Mouse (Mus musculus) central nervous system, embryonic 14 days (tissue): ENCODE measurements around the gene Ndufaf8. TPM values are rescaled to one million over a fixed set of nuclear protein-coding genes. Genes with fewer than 3 reads are reported as not detected.

Source experiments
- polyA plus RNA-seq: library from polyadenylated mRNA; depleted of rRNA; stranded (reverse); fragments of >200 nt; gene quantifications from 2 replicates; pipeline ENCODE4 v1.2.3, GENCODE M21; 2012; rRNA removed

The Ndufaf8 gene
- polyA plus RNA-seq: 34.6 and 38.9 TPM in 2 replicates

GRCm38 (mm10) chr11:120098588-120099511 is at the start of gene Ndufaf8, which contains the start of gene Tepsin:
TSS of gene Ndufaf8 (plus strand) at chr11:120098928.
TSS of gene Tepsin (minus strand) at chr11:120098731.

GRCm38 (mm10) chr11:120086702-120087152 is 12.0 kb upstream of the Ndufaf8 start, which contains the start of gene Cep131:
TSS of gene Cep131 (minus strand) at chr11:120086827.

Other genes with a start within 250 kb of the Ndufaf8 start
- 58.0 and 59.7 TPM in 2 replicates for gene Chmp6, start 185.5 kb upstream of the Ndufaf8 start, polyA plus RNA-seq
- gene Baiap2, start 156.2 kb upstream of the Ndufaf8 start, polyA plus RNA-seq: 22.5 and 23.5 TPM in 2 replicates
- gene Aatk, start 51.8 kb upstream of the Ndufaf8 start, polyA plus RNA-seq: 42.9 and 48.2 TPM in 2 replicates
- gene Cep131, start 12.1 kb upstream of the Ndufaf8 start, polyA plus RNA-seq: 43.5 and 46.7 TPM in 2 replicates
- gene Tepsin, start 197 bp upstream of the Ndufaf8 start, polyA plus RNA-seq: 47.8 and 48.0 TPM in 2 replicates
- gene Slc38a10, start 52.4 kb downstream of the Ndufaf8 start, polyA plus RNA-seq: 104 TPM in 2 replicates
- 35.0 and 36.9 TPM in 2 replicates for gene Bahcc1, start 134.0 kb downstream of the Ndufaf8 start, polyA plus RNA-seq
- gene Actg1, start 249.6 kb downstream of the Ndufaf8 start, polyA plus RNA-seq: 1,737 and 2,132 TPM in 2 replicates